Mouse (Mus musculus): ENCODE results near the gene Rpl36.

Gene Rpl36

GRCm38 (mm10) chr17:56654771-56655170 lies 41.6 kb downstream of the Rpl36 start:
- no peak for DNase-seq

DNA sequence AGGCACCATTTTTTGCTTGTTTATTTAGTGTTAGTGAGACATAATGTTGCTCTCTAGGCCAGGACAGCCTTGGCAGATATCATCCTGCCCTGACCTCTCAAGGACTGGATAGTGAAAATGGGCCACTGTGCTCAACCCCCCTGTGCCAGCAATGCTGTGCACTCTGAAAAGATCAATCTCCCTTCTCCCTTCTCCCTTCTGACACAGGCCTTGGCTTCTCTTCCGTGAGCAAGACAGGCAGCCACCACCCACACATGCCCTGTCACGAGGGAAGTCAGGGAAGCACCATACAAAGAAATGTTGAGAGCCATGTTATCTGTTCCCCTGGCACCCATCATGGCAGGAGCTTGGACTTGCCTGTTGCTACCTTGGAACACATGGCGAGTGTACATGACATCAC lies 42.1 kb downstream of the Rpl36 start:
- no peak for DNase-seq

DNA sequence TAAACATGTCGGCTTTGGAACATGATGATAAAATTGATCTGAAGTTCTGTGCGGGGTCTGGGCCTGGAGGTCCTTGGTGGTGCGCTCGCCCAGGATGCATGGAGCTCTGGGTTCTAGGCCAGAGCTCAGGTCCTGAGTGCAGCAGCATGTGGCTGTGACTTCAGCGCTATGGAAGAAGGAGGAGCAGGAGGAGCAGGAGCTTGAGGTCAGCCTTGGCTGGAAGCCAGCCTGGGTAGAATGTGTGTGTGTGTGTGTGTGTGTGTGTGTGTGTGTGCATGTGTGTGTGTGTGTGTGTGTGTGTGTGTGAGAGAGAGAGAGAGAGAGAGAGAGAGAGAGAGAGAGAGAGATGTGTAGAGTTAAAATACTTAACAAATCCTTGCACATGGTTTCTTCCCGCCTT lies 43.0 kb downstream of the Rpl36 start:
- DNase-seq, result no peak

- no peak for DNase-seq
These were observed 50.4 kb downstream of the Rpl36 start for GRCm38 (mm10) chr17:56663659-56664058.

All from cerebellum, adult 11-12 months (tissue).